ENCODE assay signal across 13 mouse cellular contexts in genomic region chr16:91004915-91005538, GRCm38 (mm10).
"Had no signal": no experiment of that assay in that cellular context is flagged by ENCODE, and none has a peak within 500 bp of the region (broad histone marks: within the 10 kb centered on the region; RNA-seq: fewer than 3 reads in every experiment).

No protein-coding gene starts in this region.

- H3K36me3 ChIP-seq: limb, embryonic 12.5 days had no signal

- H3K4me2 ChIP-seq: hindbrain, embryonic 14.5 days; limb, embryonic 12.5 days; liver, embryonic 15.5 days; midbrain, embryonic 12.5 days had no signal

- H3K27me3 ChIP-seq: limb, embryonic 12.5 days; liver, embryonic 15.5 days; midbrain, embryonic 12.5 days had no signal

- H3K9ac ChIP-seq: hindbrain, embryonic 14.5 days; limb, embryonic 12.5 days; liver, embryonic 15.5 days; midbrain, embryonic 12.5 days had no signal

- ATAC-seq: lung, postnatal 0 days; midbrain, embryonic 16.5 days had no signal

- H3K4me1 ChIP-seq: limb, embryonic 12.5 days had no signal

- DNase-seq: liver; lung, adult 2 months; lung, postnatal 4 days; right cerebral cortex, postnatal 14 days; thymus, adult 18-20 months; thymus, postnatal 14 days had no signal

- H3K4me3 ChIP-seq: layer of hippocampus, adult 2 months; limb, embryonic 12.5 days; liver, embryonic 15.5 days; midbrain, embryonic 12.5 days had no signal

- H3K27ac ChIP-seq: hindbrain, embryonic 14.5 days; layer of hippocampus, adult 2 months; limb, embryonic 12.5 days; liver, embryonic 15.5 days; midbrain, embryonic 12.5 days had no signal

- H3K9me3 ChIP-seq: limb, embryonic 12.5 days; liver, embryonic 15.5 days; midbrain, embryonic 12.5 days had no signal
